Mouse (Mus musculus) liver, embryonic 13.5 days (tissue): ENCODE results near the gene Piga. TPM values are rescaled to one million over a fixed set of nuclear protein-coding genes. Genes with fewer than 3 reads are reported as not detected.

Experiments used
- ATAC-seq: fragments of 200-750 bp; cut with Nextera tagmentation; 2 replicates; pipeline ENCODE4 v1.8.0; 2017; ENCODE audit warnings: low read depth, mild to moderate bottlenecking, moderate number of reproducible peaks, moderate library complexity
- DNase-seq: peaks from one replicate; pipeline ENCODE4 v3.0.0; 2022
- H3K27ac ChIP-seq: fragments of 300-500 bp; sonication (generic); 2 replicates; pipeline ENCODE4 v1.5.1; 2015; ENCODE audit warnings: moderate library complexity, mild to moderate bottlenecking, inconsistent platforms
- H3K27me3 ChIP-seq: fragments of 300-500 bp; sonication (generic); 2 replicates; pipeline ENCODE4 v1.6.1; 2015; ENCODE audit warnings: mild to moderate bottlenecking, inconsistent platforms
- H3K36me3 ChIP-seq: fragments of 300-500 bp; sonication (generic); 2 replicates; pipeline ENCODE4 v1.6.1; 2015; ENCODE audit warnings: mild to moderate bottlenecking, inconsistent platforms
- H3K4me1 ChIP-seq: fragments of 300-500 bp; sonication (generic); replicated peaks from 2 replicates; pipeline ENCODE4 v1.6.1; 2015; ENCODE audit warnings: inconsistent platforms
- H3K4me2 ChIP-seq: fragments of 300-500 bp; sonication (generic); 2 replicates; pipeline ENCODE4 v1.6.1; 2015; ENCODE audit warnings: inconsistent platforms, mild to moderate bottlenecking, moderate library complexity
- H3K4me3 ChIP-seq: fragments of 300-500 bp; sonication (generic); replicated peaks from 2 replicates; pipeline ENCODE4 v1.5.1; 2015; ENCODE audit warnings: mild to moderate bottlenecking, inconsistent platforms
- H3K9ac ChIP-seq: fragments of 300-500 bp; sonication (generic); 2 replicates; pipeline ENCODE4 v1.6.1; 2015; ENCODE audit warnings: mild to moderate bottlenecking, inconsistent platforms
- H3K9me3 ChIP-seq: fragments of 300-500 bp; sonication (generic); replicated peaks from 2 replicates; pipeline ENCODE4 v1.6.1; 2016; ENCODE audit warnings: inconsistent platforms
- WGBS: fragments of 180-500 bp; shearing (Covaris S2); methylation state at CpG from one replicate; pipeline ENCODE4 v1.1.7; 2015; ENCODE audit not compliant: insufficient replicate concordance; 5-methylcytosine and 5-hydroxymethylcytosine counted together
- polyA plus RNA-seq: library from polyadenylated mRNA; unstranded; fragments of >200 nt; fragmentation: Nextera tagmentation; extraction: Ambion mirVana; gene quantifications from 2 replicates; pipeline ENCODE4 v1.2.1, GENCODE M21; 2015

Gene Piga
- polyA plus RNA-seq, 1 experiment from 2014 or later = 14.9 TPM

GRCm38 (mm10) chrX:164436709-164437108 lies 17.1 kb downstream of the Piga start, which contains the start of gene Asb11:
TSS of gene Asb11 (plus strand) at chrX:164436994.
- Histone ChIP-seq H3K4me2 (no peak within 1 kb of the TSS), H3K27me3 (no peaks in the 10 kb centered on the region), H3K4me3 (no peak within 1 kb of the TSS), H3K4me1 (peaks cover 8% of the 10 kb centered on the region), H3K9ac (no peak within 1 kb of the TSS), H3K36me3 (peaks cover 23% of the 10 kb centered on the region), H3K9me3 (no peaks in the 10 kb centered on the region), H3K27ac (no peak within 1 kb of the TSS)
- ATAC-seq (no peak), DNase-seq (no peak)
- WGBS = 47% methylated on average over 8 of the region's 8 CpGs

GRCm38 (mm10) chrX:164439462-164439861 lies 19.9 kb downstream of the Piga start:
- ATAC-seq = no peak
- Histone ChIP-seq H3K27me3 (no peaks in the 10 kb centered on the region), H3K4me3 (no peak overlapping the region), H3K4me2 (no peak overlapping the region), H3K36me3 (peaks cover 2% of the 10 kb centered on the region; the same call in 1 of the 2 replicates), H3K27ac (no peak overlapping the region), H3K4me1 (0 out of 2 replicates have a peak, but pooled peaks cover 2% of the 10 kb centered on the region), H3K9ac (no peak overlapping the region), H3K9me3 (no peaks in the 10 kb centered on the region)
- DNase-seq = no peak
- 69% methylated on average over 7 of the region's 7 CpGs for WGBS

- H3K9ac ChIP-seq = no peak overlapping the region
- WGBS = 74% methylated on average over 2 of the region's 2 CpGs
- no peak overlapping the region for H3K27ac ChIP-seq
- 0 out of 2 replicates have a peak, but pooled peaks cover 6% of the 10 kb centered on the region for H3K4me1 ChIP-seq
- H3K36me3 ChIP-seq = no peaks in the 10 kb centered on the region
- no peak for ATAC-seq
- no peaks in the 10 kb centered on the region for H3K27me3 ChIP-seq
- no peaks in the 10 kb centered on the region for H3K9me3 ChIP-seq
- no peak overlapping the region for H3K4me3 ChIP-seq
- DNase-seq = no peak
- no peak overlapping the region for H3K4me2 ChIP-seq
Observed at GRCm38 (mm10) chrX:164440140-164440539, 20.6 kb downstream of the Piga start.

GRCm38 (mm10) chrX:164440703-164441102 lies 21.1 kb downstream of the Piga start:
- no peaks in the 10 kb centered on the region for H3K27me3 ChIP-seq
- no peak overlapping the region for H3K4me2 ChIP-seq

GRCm38 (mm10) chrX:164441306-164441705 lies 21.7 kb downstream of the Piga start:
- Histone ChIP-seq H3K27me3 (no peaks in the 10 kb centered on the region), H3K4me2 (no peak overlapping the region), H3K4me3 (no peak overlapping the region), H3K36me3 (no peaks in the 10 kb centered on the region), H3K27ac (no peak overlapping the region), H3K9ac (no peak overlapping the region), H3K4me1 (peaks cover 10% of the 10 kb centered on the region; the same call in 1 of the 2 replicates), H3K9me3 (no peaks in the 10 kb centered on the region)
- 58% methylated on average over 3 of the region's 3 CpGs for WGBS
- ATAC-seq (no peak), DNase-seq (no peak)

More at GRCm38 (mm10) chrX:164440703-164441102, 21.1 kb downstream of the Piga start:
- DNase-seq (no peak), ATAC-seq (no peak)
- Histone ChIP-seq H3K4me1 (0 out of 2 replicates have a peak, but pooled peaks cover 6% of the 10 kb centered on the region), H3K4me3 (no peak overlapping the region), H3K9me3 (no peaks in the 10 kb centered on the region), H3K36me3 (no peaks in the 10 kb centered on the region), H3K9ac (no peak overlapping the region), H3K27ac (no peak overlapping the region)
- 64% methylated on average over 3 of the region's 3 CpGs for WGBS

- H3K27ac ChIP-seq = no peak overlapping the region
- H3K9ac ChIP-seq = no peak overlapping the region
- H3K36me3 ChIP-seq = no peaks in the 10 kb centered on the region
- no peak overlapping the region for H3K4me3 ChIP-seq
- H3K9me3 ChIP-seq = no peaks in the 10 kb centered on the region
- ATAC-seq = no peak
- no peak for DNase-seq
- no peak overlapping the region for H3K4me2 ChIP-seq
- peaks cover 28% of the 10 kb centered on the region for H3K4me1 ChIP-seq
- H3K27me3 ChIP-seq = no peaks in the 10 kb centered on the region
- WGBS = 76% methylated on average over 12 of the region's 12 CpGs
Observed at GRCm38 (mm10) chrX:164445601-164446000, 26.0 kb downstream of the Piga start.

- ATAC-seq (no peak), DNase-seq (no peak)
- H3K4me3 ChIP-seq = no peak overlapping the region
- peaks cover 28% of the 10 kb centered on the region for H3K4me1 ChIP-seq
- H3K9ac ChIP-seq = no peak overlapping the region
- WGBS = 65% methylated on average over 10 of the region's 10 CpGs
- no peak overlapping the region for H3K27ac ChIP-seq
- no peaks in the 10 kb centered on the region for H3K9me3 ChIP-seq
- no peaks in the 10 kb centered on the region for H3K36me3 ChIP-seq
- no peaks in the 10 kb centered on the region for H3K27me3 ChIP-seq
- no peak overlapping the region for H3K4me2 ChIP-seq
Observed at GRCm38 (mm10) chrX:164446106-164446551, 26.5 kb downstream of the Piga start.

- DNase-seq = no peak
- peak overlapping the region; percentile 85 for H3K27ac ChIP-seq
- H3K9me3 ChIP-seq = no peaks in the 10 kb centered on the region
- H3K36me3 ChIP-seq = no peaks in the 10 kb centered on the region
- peaks cover 28% of the 10 kb centered on the region for H3K4me1 ChIP-seq
- WGBS = 48% methylated on average over 9 of the region's 9 CpGs
- peak; percentile 70 for ATAC-seq
- H3K27me3 ChIP-seq = no peaks in the 10 kb centered on the region
- H3K4me3 ChIP-seq = no peak overlapping the region
- no peak overlapping the region for H3K9ac ChIP-seq
- peak overlapping the region; percentile 40; the same call in 1 of the 2 replicates for H3K4me2 ChIP-seq
Observed at GRCm38 (mm10) chrX:164446835-164447681, 27.5 kb downstream of the Piga start.

GRCm38 (mm10) chrX:164447682-164448071 lies 28.1 kb downstream of the Piga start:
- H3K9me3 ChIP-seq = no peaks in the 10 kb centered on the region
- 33% methylated on average over 2 of the region's 2 CpGs for WGBS
- peaks cover 28% of the 10 kb centered on the region for H3K4me1 ChIP-seq
- H3K27me3 ChIP-seq = no peaks in the 10 kb centered on the region
- DNase-seq = peak; percentile 32
- H3K4me3 ChIP-seq = no peak overlapping the region
- 0 out of 2 replicates have a peak overlapping the region, but pooled peaks have one; percentile 40 for H3K4me2 ChIP-seq
- H3K36me3 ChIP-seq = no peaks in the 10 kb centered on the region
- H3K9ac ChIP-seq = no peak overlapping the region
- H3K27ac ChIP-seq = peak overlapping the region; percentile 85
- ATAC-seq = peak; percentile 94

GRCm38 (mm10) chrX:164449201-164449600 lies 29.6 kb downstream of the Piga start:
- no peak overlapping the region for H3K4me2 ChIP-seq
- H3K4me3 ChIP-seq = no peak overlapping the region
- H3K9ac ChIP-seq = no peak overlapping the region
- ATAC-seq = no peak
- WGBS = 7% methylated on average over 3 of the region's 3 CpGs
- no peaks in the 10 kb centered on the region for H3K9me3 ChIP-seq
- peak; percentile 8 for DNase-seq
- peaks cover 26% of the 10 kb centered on the region for H3K4me1 ChIP-seq
- no peaks in the 10 kb centered on the region for H3K27me3 ChIP-seq
- no peak overlapping the region for H3K27ac ChIP-seq
- no peaks in the 10 kb centered on the region for H3K36me3 ChIP-seq

- DNase-seq (no peak), ATAC-seq (no peak)
- no peaks in the 10 kb centered on the region for H3K4me1 ChIP-seq
- H3K9me3 ChIP-seq = no peaks in the 10 kb centered on the region
- no peak overlapping the region for H3K4me2 ChIP-seq
- H3K36me3 ChIP-seq = no peaks in the 10 kb centered on the region
- H3K27ac ChIP-seq = no peak overlapping the region
- H3K4me3 ChIP-seq = no peak overlapping the region
- H3K27me3 ChIP-seq = no peaks in the 10 kb centered on the region
- WGBS = 49% methylated on average over 6 of the region's 6 CpGs
- H3K9ac ChIP-seq = no peak overlapping the region
Observed at GRCm38 (mm10) chrX:164459205-164459878, 39.8 kb downstream of the Piga start.
